Mouse (Mus musculus) retina, adult 2 months (tissue): ENCODE data around the gene Mfsd6.
A peak's percentile ranks its signal among the peaks of the same experiment; 100 is the strongest.

Experiments used
- DNase-seq: peaks from one replicate; pipeline ENCODE4 v3.0.0-alpha.2; 2012; ENCODE audit warnings: low read depth, low spot score

Gene Mfsd6

DNA sequence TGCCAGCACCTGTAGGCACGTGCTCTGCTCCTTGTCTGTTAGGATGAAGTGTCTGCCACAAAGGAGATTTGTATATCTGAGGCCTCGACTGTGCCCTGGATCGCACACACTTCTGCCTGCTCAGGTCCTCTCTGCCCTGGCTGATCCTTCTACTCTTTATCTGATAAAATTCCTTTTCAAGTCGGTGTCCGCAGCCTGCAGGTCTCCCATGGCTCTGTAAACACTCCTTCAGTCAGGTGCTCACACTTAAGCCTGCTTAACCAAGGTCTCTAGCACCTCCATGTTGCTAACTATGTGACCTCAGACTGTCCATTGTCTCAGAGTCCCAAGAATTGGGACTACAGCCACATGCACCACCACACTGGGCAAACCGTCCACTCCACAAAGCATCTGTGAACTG, 87.0 kb downstream of the Mfsd6 start:
- DNase-seq, result no peak

- DNase-seq, result no peak
These were observed 88.2 kb downstream of the Mfsd6 start for GRCm38 (mm10) chr1:52639090-52639489.

GRCm38 (mm10) chr1:52638101-52638500, 89.2 kb downstream of the Mfsd6 start:
- no peak for DNase-seq

GRCm38 (mm10) chr1:52635932-52636331, 91.3 kb downstream of the Mfsd6 start:
- no peak for DNase-seq

DNA sequence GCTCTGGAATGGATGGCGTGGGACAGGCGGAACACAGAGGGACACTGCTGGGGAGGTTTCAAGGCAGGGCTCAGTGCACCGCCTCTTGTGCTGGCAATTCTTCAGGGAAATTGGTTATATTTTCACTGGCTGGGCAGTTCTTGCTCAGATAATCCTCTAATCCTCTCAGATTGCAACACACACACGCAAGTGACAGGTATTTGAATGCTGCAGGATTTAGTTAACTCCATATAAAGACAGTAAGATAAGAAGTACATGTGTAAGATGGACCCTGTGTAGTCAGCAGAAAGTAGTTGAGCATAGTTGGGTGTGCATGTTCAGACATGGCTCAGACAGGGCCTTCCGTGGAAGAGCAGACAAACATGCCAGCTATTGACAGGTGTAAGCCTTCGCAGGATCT, 93.0 kb downstream of the Mfsd6 start:
- DNase-seq, result no peak

DNA sequence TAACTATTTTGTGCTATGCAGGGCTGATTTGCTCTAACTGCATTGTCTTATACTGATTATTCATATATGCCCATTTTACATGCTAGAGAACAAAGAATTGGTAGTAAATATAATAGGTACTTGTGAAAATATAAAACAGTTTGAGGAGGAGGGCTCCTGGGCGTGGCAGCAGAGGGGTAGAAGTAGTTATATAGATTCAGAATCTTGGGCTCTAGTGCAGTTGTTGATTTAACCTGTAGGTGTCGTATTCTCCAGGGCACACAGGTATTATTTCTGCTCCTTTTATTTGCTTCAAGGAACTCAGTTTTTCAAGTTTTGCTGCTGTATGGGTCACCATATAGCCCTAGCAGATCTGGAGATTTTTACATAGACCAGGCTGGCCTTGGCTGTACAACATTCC, 95.7 kb downstream of the Mfsd6 start:
- no peak for DNase-seq

GRCm38 (mm10) chr1:52630937-52631299, 96.3 kb downstream of the Mfsd6 start:
- DNase-seq, result no peak

DNA sequence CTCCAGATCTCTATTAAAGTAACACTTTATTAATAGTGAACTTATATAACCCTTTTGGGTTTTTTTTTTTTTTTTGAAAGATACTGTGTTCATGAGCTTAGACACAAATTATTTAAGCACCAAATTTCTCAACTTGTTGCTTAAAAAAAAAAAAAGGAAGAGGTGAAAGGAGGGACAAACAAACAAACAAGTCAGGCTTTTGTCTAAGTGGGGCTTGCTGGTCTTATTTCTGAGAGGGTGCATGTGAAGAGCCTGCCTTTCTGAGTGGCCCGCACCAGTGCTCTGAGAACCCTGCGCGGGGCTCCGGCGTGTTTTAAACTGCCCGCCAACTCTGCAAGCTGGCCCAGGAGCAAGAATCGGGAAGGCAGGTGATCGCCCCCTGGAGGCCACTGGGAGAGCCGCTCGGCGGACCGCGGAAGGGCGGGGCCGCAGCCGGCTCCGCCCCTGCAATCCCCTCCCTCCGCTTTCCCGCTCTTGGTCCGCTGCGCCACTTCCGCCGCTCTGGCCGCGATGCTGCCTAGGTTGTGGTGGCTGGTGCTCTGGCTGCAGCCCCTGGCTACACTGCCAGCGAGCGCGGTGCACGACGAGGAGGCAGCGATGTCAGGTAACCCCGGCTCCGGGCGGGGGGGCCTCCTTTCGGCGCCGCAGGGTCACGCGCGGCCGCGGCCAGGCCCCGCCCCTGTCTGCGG, 96.9 kb downstream of the Mfsd6 start, which contains the start of gene Nemp2:
TSS of gene Nemp2 (plus strand) at position 456 of the 689 bp plus-strand sequence.
- peak; percentile 72 for DNase-seq

- DNase-seq, result no peak
These were observed 106.8 kb downstream of the Mfsd6 start for GRCm38 (mm10) chr1:52620442-52620841.

DNA sequence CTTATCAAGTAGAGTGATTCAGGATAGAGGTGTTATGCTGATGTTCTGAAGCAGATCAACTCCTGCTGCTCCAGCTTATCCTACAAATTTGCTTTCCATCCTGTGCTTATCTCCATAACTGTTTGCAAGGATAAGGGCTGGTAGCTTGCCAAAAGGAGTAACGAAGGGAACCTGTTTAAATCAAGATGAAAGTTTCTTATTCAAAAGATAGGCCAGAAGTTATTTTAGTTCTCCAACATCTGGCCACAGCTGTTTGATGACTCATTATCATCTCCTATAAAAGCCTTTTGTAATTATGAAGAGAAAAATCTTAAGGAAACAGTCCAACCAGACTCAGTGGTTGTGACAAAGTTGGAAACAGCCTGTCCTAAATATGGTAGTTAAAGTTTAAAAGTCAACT, 109.0 kb downstream of the Mfsd6 start:
- DNase-seq, result no peak

DNA sequence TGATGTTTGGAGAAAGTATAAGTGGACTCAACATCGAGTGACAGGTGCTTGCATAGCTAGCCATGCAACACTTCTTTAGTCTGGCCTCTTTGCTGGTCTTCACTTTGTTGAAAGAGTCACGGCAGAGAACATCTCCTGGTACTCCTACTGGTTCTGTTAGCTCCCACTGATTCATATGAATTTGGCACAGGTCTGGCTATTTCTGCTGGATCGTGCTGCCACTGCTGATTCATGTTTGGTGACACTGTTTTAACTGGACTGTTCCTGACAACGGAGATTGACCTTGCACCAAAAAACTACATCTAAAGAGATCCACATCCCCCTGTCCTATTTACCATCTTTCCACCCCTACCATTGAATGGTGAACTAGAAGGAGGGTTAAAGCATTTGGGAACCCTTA, 118.8 kb downstream of the Mfsd6 start:
- no peak for DNase-seq

- no peak for DNase-seq
These were observed 119.6 kb downstream of the Mfsd6 start for GRCm38 (mm10) chr1:52607700-52608099.
